Mouse (Mus musculus): Measurements from ENCODE around the gene Mknk2. TPM values are rescaled to one million over a fixed set of nuclear protein-coding genes. Genes with fewer than 3 reads are reported as not detected.
"Not testable (repeated sequence)": the region's sequence is repeated elsewhere in the genome, so short reads cannot be mapped to it uniquely, and the experiment has no call there.

Mknk2 gene
- polyA plus RNA-seq, 1 experiment from 2014 or later, result 103 TPM

DNA sequence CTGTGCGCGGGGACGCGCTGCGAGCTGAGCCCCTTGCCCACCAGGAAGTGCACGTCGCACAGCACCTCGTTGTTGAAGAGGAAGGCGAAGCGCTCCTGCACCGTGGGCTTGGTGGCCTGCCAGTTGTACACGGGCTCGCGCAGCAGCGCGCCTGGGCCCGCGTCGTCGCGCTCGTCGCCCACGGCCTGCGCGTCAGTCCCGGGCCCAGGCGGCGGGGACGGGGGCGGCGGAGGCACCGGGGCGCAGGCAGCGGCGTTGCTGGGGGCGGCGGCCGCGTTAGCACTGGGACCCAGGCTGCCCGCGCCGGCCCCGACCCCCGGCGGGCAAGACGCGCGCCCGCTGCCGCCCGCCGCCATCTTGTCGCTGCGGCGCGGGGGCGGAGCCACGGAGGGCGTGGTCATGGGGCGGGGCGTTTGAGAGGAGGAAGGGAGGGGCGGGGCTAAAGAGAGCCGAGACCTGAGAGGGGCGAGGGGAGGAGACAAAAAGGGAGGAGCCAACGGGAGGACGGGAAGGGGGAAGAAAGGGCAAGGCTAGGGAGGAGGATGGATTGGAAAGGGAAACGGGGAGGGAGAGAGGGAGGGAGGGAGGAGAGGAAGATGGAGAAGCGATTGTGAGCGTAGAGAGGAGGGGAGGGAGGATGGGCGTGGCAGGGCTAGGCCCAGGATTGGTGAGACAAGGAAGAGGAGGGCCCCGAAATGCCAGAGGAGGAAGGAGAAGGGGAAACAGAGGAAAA, 21.6 kb downstream of the Mknk2 start:
- ATAC-seq (replicated peaks; ENCODE audit: low FRiP score), result peak; percentile 84
- under 1% methylated on average over 72 of the region's 72 CpGs for WGBS
- Histone ChIP-seq H3K9ac (peak overlapping the region; percentile 98), H3K4me3 (replicated peaks) (peak overlapping the region; percentile 91), H3K4me1 (peaks cover 48% of the 10 kb centered on the region), H3K27ac (peak overlapping the region; percentile 97), H3K27me3 (no peaks in the 10 kb centered on the region), H3K36me3 (peaks cover 11% of the 10 kb centered on the region; the same call in 1 of the 2 replicates), H3K4me2 (peak overlapping the region; percentile 82), H3K9me3 (replicated peaks) (no peaks in the 10 kb centered on the region)

DNA sequence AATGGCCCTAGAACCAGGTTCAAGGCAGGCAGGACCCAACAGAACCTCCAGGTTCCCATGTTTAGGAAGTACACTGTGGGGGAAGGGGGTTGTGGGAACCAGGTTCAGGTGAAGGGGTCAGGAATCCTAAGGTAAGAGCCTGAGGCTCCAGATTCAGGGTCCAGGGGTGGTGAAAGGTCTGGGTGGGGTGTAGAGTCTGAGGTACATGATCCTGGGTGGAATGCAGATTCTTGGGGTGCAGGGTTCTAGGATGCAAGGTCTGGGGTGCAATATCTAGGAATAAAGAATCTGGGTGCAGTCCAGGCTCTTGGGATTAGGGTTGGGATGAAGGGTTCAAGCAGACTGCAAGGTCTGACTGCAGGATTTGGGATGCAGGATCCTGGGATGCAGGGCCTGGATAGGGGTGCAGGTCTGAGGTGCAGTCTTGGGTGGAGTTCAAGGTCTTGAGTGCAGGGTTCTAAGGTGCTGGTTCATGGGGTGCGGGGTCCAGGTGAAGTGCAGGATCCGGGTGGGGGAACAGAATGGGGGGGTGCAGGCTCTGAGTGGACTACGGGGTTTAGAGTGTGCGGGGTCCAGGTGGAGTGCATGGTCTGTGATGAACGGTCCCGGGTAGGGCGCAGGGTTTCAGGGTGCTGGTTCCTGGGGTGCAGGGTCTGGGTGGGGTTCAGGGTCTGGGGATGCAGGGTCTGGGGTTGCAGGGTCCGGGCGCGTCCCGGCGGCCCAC, 22.3 kb downstream of the Mknk2 start:
- peak overlapping the region; percentile 91 for H3K4me3 ChIP-seq (replicated peaks)

DNA sequence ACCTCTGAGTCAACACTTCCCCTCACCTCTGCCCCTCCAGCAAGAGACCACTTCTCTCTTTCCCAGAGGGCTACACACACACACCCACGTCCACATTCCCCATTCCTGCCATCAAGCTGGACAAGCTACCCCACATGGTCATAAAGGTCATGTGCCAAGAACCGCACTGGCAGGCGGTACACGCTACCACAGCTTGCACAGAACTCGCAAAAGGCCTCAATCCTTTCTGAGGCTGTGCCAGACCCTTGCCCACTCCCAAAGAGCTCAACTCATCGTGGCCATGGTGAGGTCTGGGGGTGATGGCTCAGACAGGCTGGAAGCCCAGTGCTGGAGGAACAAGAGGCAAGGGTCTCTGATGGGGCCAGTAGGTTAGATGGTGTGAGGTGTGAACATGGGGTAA, 23.0 kb downstream of the Mknk2 start:
- H3K9ac ChIP-seq, result peak overlapping the region; percentile 98; the same call in 1 of the 2 replicates
- 83% methylated on average over 6 of the region's 6 CpGs for WGBS
- ATAC-seq (replicated peaks; ENCODE audit: low FRiP score), result no peak
- H3K27ac ChIP-seq, result no peak overlapping the region
- H3K4me1 ChIP-seq, result peaks cover 51% of the 10 kb centered on the region
- peak overlapping the region; percentile 91 for H3K4me3 ChIP-seq (replicated peaks)
- H3K4me2 ChIP-seq, result peak overlapping the region; percentile 82
- no peaks in the 10 kb centered on the region for H3K9me3 ChIP-seq (replicated peaks)
- no peaks in the 10 kb centered on the region for H3K27me3 ChIP-seq
- H3K36me3 ChIP-seq, result peaks cover 16% of the 10 kb centered on the region; the same call in 1 of the 2 replicates

More for the DNA sequence above, 22.3 kb downstream of the Mknk2 start:
- Histone ChIP-seq H3K36me3 (peaks cover 15% of the 10 kb centered on the region; the same call in 1 of the 2 replicates), H3K27me3 (no peaks in the 10 kb centered on the region), H3K9ac (peak overlapping the region; percentile 98), H3K9me3 (replicated peaks) (no peaks in the 10 kb centered on the region), H3K4me2 (peak overlapping the region; percentile 82), H3K27ac (peak overlapping the region; percentile 61), H3K4me1 (peaks cover 45% of the 10 kb centered on the region)
- peak; percentile 47 for ATAC-seq (replicated peaks; ENCODE audit: low FRiP score)
- 7% methylated on average over 12 of the region's 12 CpGs for WGBS

DNA sequence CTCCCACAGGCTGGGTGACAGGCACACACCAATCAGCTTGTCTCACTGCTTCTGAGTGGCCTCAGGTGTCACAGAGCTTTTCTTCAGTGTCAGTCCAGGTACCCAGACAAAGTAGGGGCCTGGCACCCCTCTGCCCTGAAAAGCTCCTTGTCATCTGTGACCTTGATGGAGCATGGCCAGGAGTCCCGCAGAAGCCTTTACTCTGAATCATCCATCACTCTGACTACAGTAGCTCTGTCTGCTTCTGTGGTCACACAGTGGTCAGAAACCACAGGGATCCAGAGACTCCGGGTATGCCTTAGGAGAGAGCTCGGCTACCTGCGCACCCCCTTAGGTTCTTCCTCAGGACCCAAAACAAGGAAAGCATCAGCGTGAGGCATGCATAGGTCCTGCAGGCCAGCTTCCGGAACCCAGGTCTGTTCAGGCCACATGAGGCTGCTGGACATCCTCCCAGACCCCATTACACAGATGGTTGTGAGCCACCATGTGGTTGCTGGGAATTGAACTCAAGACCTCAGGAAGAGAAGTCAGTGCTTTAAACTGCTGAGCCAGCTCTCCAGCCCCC, 24.7 kb downstream of the Mknk2 start:
- Histone ChIP-seq H3K4me1 (peaks cover 43% of the 10 kb centered on the region), H3K9me3 (replicated peaks) (no peaks in the 10 kb centered on the region), H3K36me3 (peaks cover 29% of the 10 kb centered on the region; the same call in 1 of the 2 replicates), H3K9ac (no peak overlapping the region), H3K27ac (no peak overlapping the region), H3K4me2 (no peak overlapping the region), H3K27me3 (no peaks in the 10 kb centered on the region), H3K4me3 (replicated peaks) (no peak overlapping the region)
- WGBS, result 86% methylated on average over 6 of the region's 6 CpGs
- ATAC-seq (replicated peaks; ENCODE audit: low FRiP score), result no peak

DNA sequence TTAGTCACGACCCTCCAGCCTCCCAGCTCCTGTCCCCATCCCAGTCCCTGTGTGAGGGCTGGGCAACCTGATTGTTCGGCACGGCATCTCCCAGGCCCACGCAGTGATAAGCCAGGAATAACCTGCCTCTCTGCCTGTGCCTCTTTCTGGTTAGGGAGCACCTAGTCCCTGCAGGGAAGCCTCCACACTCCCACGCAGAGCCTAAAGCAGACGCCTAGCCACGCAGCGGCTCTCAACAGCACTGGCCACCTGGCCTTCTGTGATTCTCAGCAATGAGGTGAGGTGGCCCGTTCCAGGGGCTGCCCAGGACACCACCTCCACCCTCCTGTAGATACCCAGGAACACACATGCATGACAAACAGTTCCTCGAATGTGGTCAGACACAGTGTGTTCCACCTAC, 27.5 kb downstream of the Mknk2 start:
- Histone ChIP-seq H3K27ac (no peak overlapping the region), H3K4me1 (peaks cover 30% of the 10 kb centered on the region), H3K36me3 (peaks cover 54% of the 10 kb centered on the region), H3K9ac (no peak overlapping the region), H3K27me3 (no peaks in the 10 kb centered on the region), H3K4me3 (replicated peaks) (no peak overlapping the region), H3K9me3 (replicated peaks) (no peaks in the 10 kb centered on the region), H3K4me2 (no peak overlapping the region)
- no peak for ATAC-seq (replicated peaks; ENCODE audit: low FRiP score)
- WGBS, result 76% methylated on average over 9 of the region's 10 CpGs

DNA sequence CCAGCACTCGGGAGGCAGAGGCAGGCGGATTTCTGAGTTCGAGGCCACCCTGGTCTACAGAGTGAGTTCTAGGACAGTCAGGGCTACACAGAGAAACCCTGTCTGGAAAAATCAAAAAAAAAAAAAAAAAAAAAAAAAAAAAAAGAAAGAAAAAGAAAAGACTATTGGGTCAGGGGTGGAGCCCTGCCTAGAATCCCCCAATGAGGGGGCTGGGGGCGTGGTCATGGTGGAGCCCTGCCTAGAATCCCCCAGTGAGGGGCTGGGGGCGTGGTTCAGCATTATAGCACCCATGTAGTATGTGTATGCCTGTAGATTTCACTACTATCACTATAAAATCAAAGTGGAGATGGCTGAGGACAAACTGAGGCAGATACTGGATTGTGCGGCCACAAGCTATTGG, 28.0 kb downstream of the Mknk2 start:
- H3K27me3 ChIP-seq; H3K27ac ChIP-seq; H3K4me2 ChIP-seq; H3K4me3 ChIP-seq (replicated peaks); H3K9me3 ChIP-seq (replicated peaks); ATAC-seq (replicated peaks; ENCODE audit: low FRiP score); H3K9ac ChIP-seq: not testable (repeated sequence)
- Histone ChIP-seq H3K36me3 (peaks cover 59% of the 10 kb centered on the region), H3K4me1 (peaks cover 25% of the 10 kb centered on the region)
- 88% methylated on average over 6 of the region's 6 CpGs for WGBS

DNA sequence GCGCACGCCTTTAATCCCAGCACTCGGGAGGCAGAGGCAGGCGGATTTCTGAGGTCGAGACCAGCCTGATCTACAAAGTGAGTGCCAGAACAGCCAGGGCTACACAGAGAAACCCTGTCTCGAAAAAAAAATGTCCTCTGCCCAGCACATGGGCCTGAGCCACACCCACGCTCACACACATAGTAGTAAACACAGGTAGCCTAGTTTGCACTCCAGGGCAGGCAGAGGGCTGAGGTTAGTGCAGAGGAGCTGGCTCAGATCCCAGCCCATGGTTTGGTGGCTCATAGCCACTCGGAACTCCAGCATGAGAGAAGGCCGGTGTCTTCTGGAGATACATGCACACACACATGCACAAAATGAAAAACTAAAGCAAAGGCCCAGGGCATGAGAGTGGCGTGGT, 31.0 kb downstream of the Mknk2 start:
- Histone ChIP-seq H3K4me1 (peaks cover 11% of the 10 kb centered on the region; the same call in 1 of the 2 replicates), H3K27me3 (no peaks in the 10 kb centered on the region), H3K36me3 (peaks cover 81% of the 10 kb centered on the region), H3K4me2 (no peak overlapping the region), H3K9me3 (replicated peaks) (no peaks in the 10 kb centered on the region), H3K27ac (no peak overlapping the region), H3K9ac (no peak overlapping the region), H3K4me3 (replicated peaks) (no peak overlapping the region)
- 94% methylated on average over 10 of the region's 10 CpGs for WGBS
- ATAC-seq (replicated peaks; ENCODE audit: low FRiP score), result no peak

DNA sequence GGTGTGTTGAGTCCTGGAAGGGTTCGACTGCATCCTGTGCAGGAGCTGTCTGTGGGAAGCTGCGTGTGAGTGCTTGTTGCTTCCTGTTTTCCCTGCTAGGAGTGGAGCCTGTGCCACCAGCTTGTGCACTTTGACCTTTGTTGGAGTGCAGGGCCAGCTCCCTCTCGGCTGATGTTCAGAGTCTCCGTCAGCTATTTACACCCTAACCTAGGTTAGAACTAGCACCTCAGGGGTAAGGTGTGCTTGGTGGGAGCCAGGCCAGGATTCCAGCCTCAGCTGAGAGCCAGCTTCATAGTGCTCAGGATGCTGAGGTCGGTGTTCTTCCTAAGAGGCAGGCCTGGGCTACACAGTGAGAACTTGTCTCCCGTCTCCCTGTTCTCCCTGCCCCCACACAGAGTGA, 42.6 kb downstream of the Mknk2 start:
- no peak overlapping the region for H3K4me3 ChIP-seq (replicated peaks)
- no peaks in the 10 kb centered on the region for H3K9me3 ChIP-seq (replicated peaks)
- H3K4me2 ChIP-seq, result no peak overlapping the region
- 0 out of 2 replicates have a peak, but pooled peaks cover 2% of the 10 kb centered on the region for H3K4me1 ChIP-seq
- H3K36me3 ChIP-seq, result peaks cover 72% of the 10 kb centered on the region
- 86% methylated on average over 6 of the region's 6 CpGs for WGBS
- H3K27me3 ChIP-seq, result no peaks in the 10 kb centered on the region
- H3K27ac ChIP-seq, result no peak overlapping the region
- no peak for ATAC-seq (replicated peaks; ENCODE audit: low FRiP score)
- no peak overlapping the region for H3K9ac ChIP-seq

DNA sequence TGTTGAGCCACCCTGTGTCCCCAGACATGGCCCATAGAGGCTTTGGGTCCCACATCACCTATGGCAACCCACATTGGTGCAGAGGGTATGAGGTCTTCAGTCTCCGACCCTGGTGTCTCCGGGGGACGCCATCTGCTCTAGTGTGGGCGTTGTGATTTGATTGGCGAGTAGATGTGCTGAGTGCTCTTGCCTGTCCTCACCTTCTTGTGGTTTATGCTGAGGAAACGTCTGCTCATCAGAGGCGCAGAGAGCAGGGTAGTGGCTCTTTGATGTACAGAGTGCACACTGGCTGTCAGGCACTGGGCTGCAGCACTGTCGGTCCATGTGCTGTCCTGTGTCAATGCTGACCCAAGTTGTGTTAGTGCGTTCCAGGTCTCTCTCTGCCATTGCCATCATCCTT, 49.0 kb downstream of the Mknk2 start:
- WGBS, result 77% methylated on average over 9 of the region's 9 CpGs
- peaks cover 63% of the 10 kb centered on the region for H3K4me1 ChIP-seq
- H3K27ac ChIP-seq, result peak overlapping the region; percentile 78

DNA sequence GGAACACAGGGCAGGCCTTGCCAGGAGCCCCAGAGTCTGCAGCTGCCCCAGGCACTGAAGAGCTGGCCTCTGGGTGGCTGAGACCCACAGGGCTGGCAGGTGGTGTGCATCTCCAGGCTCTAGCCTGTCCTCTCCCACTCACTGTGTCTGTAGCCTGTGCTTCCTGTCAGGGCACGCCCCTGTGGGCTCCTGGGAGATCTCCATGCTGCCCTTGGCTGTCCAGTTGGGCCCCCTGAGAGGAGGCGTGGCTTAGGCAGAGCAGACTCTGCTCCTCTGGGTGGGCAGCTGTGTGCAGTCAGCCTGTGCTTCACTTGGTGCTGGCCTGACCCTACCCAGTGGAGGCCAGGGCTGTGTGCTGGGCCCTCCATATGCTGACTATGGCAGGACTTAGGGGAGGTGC, 50.2 kb downstream of the Mknk2 start:
- Histone ChIP-seq H3K4me2 (peak overlapping the region; percentile 12), H3K27me3 (no peaks in the 10 kb centered on the region), H3K36me3 (peaks cover 25% of the 10 kb centered on the region), H3K27ac (peak overlapping the region; percentile 78), H3K4me1 (peaks cover 70% of the 10 kb centered on the region), H3K9ac (peak overlapping the region; percentile 23; the same call in 1 of the 2 replicates), H3K4me3 (replicated peaks) (no peak overlapping the region), H3K9me3 (replicated peaks) (no peaks in the 10 kb centered on the region)
- WGBS, result 19% methylated on average over 2 of the region's 2 CpGs
- peak; percentile 88 for ATAC-seq (replicated peaks; ENCODE audit: low FRiP score)

More for the DNA sequence above, 49.0 kb downstream of the Mknk2 start:
- Histone ChIP-seq H3K9ac (no peak overlapping the region), H3K4me3 (replicated peaks) (no peak overlapping the region), H3K4me2 (no peak overlapping the region), H3K36me3 (peaks cover 31% of the 10 kb centered on the region), H3K27me3 (no peaks in the 10 kb centered on the region), H3K9me3 (replicated peaks) (no peaks in the 10 kb centered on the region)
- no peak for ATAC-seq (replicated peaks; ENCODE audit: low FRiP score)

DNA sequence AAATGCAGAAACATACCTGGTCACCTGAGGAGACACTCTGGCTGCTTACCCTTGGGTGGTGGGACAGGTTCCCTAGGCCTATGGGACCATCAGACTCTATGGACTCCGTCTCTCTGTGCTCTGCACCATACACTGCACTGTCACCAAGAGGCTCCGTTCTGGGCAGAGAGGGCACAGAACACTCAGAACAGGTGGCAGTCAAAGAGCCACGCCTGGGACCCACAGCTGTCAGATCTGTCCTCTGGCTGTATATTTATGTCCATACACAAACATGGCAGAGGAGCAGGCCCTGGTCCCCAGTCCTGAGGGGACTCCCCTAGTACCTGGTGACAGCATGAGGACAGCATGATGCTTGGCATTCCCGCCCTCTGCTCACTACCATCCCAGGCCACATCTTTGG, 52.1 kb downstream of the Mknk2 start:
- Histone ChIP-seq H3K36me3 (peaks cover 25% of the 10 kb centered on the region), H3K9me3 (replicated peaks) (no peaks in the 10 kb centered on the region), H3K27me3 (no peaks in the 10 kb centered on the region), H3K4me3 (replicated peaks) (no peak overlapping the region), H3K27ac (0 out of 2 replicates have a peak overlapping the region, but pooled peaks have one; percentile 18), H3K4me2 (no peak overlapping the region), H3K9ac (no peak overlapping the region), H3K4me1 (peaks cover 78% of the 10 kb centered on the region)
- WGBS, result 85% methylated on average over 4 of the region's 4 CpGs
- ATAC-seq (replicated peaks; ENCODE audit: low FRiP score), result no peak

Measured in kidney, embryonic 15.5 days (tissue).